Comparison of ENCODE assay signal across 8 mouse cellular contexts in genomic region chr7:130576981-130577380, GRCm38 (mm10). TPM values are rescaled to one million over a fixed set of nuclear protein-coding genes. Genes with fewer than 3 reads are reported as not detected.
A peak's percentile ranks its signal among the peaks of the same experiment; 100 is the strongest.
DNase-seq lines count a peak whose midpoint lies in the region; ATAC-seq lines count a peak whose summit lies in the region.

No protein-coding gene starts in this region.

- no peaks in the 10 kb centered on the region for H3K27me3 ChIP-seq in heart, embryonic 15.5 days
- H3K27me3 ChIP-seq in limb, embryonic 13.5 days: no peaks in the 10 kb centered on the region
- H3K27me3 ChIP-seq in neural tube, embryonic 15.5 days (replicated peaks): no peaks in the 10 kb centered on the region

- H3K4me1 ChIP-seq in heart, embryonic 15.5 days (replicated peaks): peaks cover 19% of the 10 kb centered on the region
- peaks cover 30% of the 10 kb centered on the region for H3K4me1 ChIP-seq in limb, embryonic 13.5 days
- peaks cover 17% of the 10 kb centered on the region for H3K4me1 ChIP-seq in neural tube, embryonic 15.5 days

- no peaks in the 10 kb centered on the region for H3K36me3 ChIP-seq in heart, embryonic 15.5 days
- no peaks in the 10 kb centered on the region for H3K36me3 ChIP-seq in limb, embryonic 13.5 days
- H3K36me3 ChIP-seq in neural tube, embryonic 15.5 days: no peaks in the 10 kb centered on the region

- H3K4me3 ChIP-seq in heart, embryonic 15.5 days: peak overlapping the region; percentile 39
- H3K4me3 ChIP-seq in limb, embryonic 13.5 days: peak overlapping the region; percentile 31
- H3K4me3 ChIP-seq in neural tube, embryonic 15.5 days (replicated peaks): no peak overlapping the region

- H3K9ac ChIP-seq in heart, embryonic 15.5 days: peak overlapping the region; percentile 40
- H3K9ac ChIP-seq in limb, embryonic 13.5 days: peak overlapping the region; percentile 45; the same call in 1 of the 2 replicates
- H3K9ac ChIP-seq in neural tube, embryonic 15.5 days (replicated peaks): no peak overlapping the region

- WGBS in heart, embryonic 15.5 days: 4% methylated on average over 10 of the region's 10 CpGs
- WGBS in limb, embryonic 13.5 days: 17% methylated on average over 10 of the region's 10 CpGs
- WGBS in neural tube, embryonic 15.5 days: 32% methylated on average over 10 of the region's 10 CpGs

- H3K9me3 ChIP-seq in heart, embryonic 15.5 days (replicated peaks): no peaks in the 10 kb centered on the region
- H3K9me3 ChIP-seq in limb, embryonic 13.5 days: no peaks in the 10 kb centered on the region
- H3K9me3 ChIP-seq in neural tube, embryonic 15.5 days (replicated peaks): no peaks in the 10 kb centered on the region

- DNase-seq in heart, adult 11 months: peak; percentile 91
- no peak for DNase-seq in heart, postnatal 14 days
- DNase-seq in NIH3T3 (ENCODE audit: low read depth): peak; percentile 75
- no peak for DNase-seq in ovary, adult 18-20 months (ENCODE audit: low spot score)
- DNase-seq in right cerebral cortex, postnatal 25 days: no peak

- intact Hi-C loops in heart, postnatal 14 days (cut with DNase I): no loop called here

- no peak for ATAC-seq in heart, embryonic 15.5 days (replicated peaks; ENCODE audit: insufficient number of reproducible peaks, insufficient read depth, low FRiP score, low read depth)
- peak; percentile 29; the same call in 1 of the 2 replicates for ATAC-seq in limb, embryonic 13.5 days (ENCODE audit: low FRiP score, low read depth)
- ATAC-seq in neural tube, embryonic 15.5 days (ENCODE audit: low FRiP score): no peak

- peak overlapping the region; percentile 65 for H3K4me2 ChIP-seq in heart, embryonic 15.5 days
- peak overlapping the region; percentile 60 for H3K4me2 ChIP-seq in limb, embryonic 13.5 days (replicated peaks)
- H3K4me2 ChIP-seq in neural tube, embryonic 15.5 days: peak overlapping the region; percentile 30

- 0 out of 2 replicates have a peak overlapping the region, but pooled peaks have one; percentile 14 for H3K27ac ChIP-seq in heart, embryonic 15.5 days
- H3K27ac ChIP-seq in limb, embryonic 13.5 days: peak overlapping the region; percentile 65; the same call in 1 of the 2 replicates
- no peak overlapping the region; the same call in 1 of the 2 replicates for H3K27ac ChIP-seq in neural tube, embryonic 15.5 days (replicated peaks)

RNA-seq across cellular contexts. Expression of gene Tacc2, which starts 0.3 kb away (rescaled TPM):
- total RNA-seq in heart, postnatal 14 days (2021): 100 to 1,000 TPM; 316 to 336 TPM
- 43.2 and 46.8 TPM in 2 replicates for polyA plus RNA-seq in heart, embryonic 15.5 days (2015; fragmentation: Nextera tagmentation; extraction: Ambion mirVana)
- 35.1 and 39.3 TPM in 2 replicates for polyA plus RNA-seq in limb, embryonic 13.5 days (2015; fragmentation: Nextera tagmentation; extraction: Ambion mirVana)
- 53.9 and 58.9 TPM in 2 replicates for polyA plus RNA-seq in neural tube, embryonic 15.5 days (2015; fragmentation: Nextera tagmentation; extraction: Ambion mirVana)

RNA-seq across cellular contexts. Expression of gene Nsmce4a, which starts 4.1 kb away (rescaled TPM):
- 10 to 100 TPM; 44.3 to 44.4 TPM for total RNA-seq in heart, postnatal 14 days (2021)
- 115 and 118 TPM in 2 replicates for polyA plus RNA-seq in heart, embryonic 15.5 days (2015; fragmentation: Nextera tagmentation; extraction: Ambion mirVana)
- 163 and 167 TPM in 2 replicates for polyA plus RNA-seq in limb, embryonic 13.5 days (2015; fragmentation: Nextera tagmentation; extraction: Ambion mirVana)
- polyA plus RNA-seq in neural tube, embryonic 15.5 days (2015; fragmentation: Nextera tagmentation; extraction: Ambion mirVana): 74.8 and 96.9 TPM in 2 replicates

RNA-seq across cellular contexts. Expression of gene Ate1, which starts 56.8 kb away (rescaled TPM):
- 10 to 100 TPM; 29.5 to 32.5 TPM for total RNA-seq in heart, postnatal 14 days (2021)
- polyA plus RNA-seq in heart, embryonic 15.5 days (2015; fragmentation: Nextera tagmentation; extraction: Ambion mirVana): 55.4 and 63.7 TPM in 2 replicates
- polyA plus RNA-seq in limb, embryonic 13.5 days (2015; fragmentation: Nextera tagmentation; extraction: Ambion mirVana): 56.4 and 59.1 TPM in 2 replicates
- polyA plus RNA-seq in neural tube, embryonic 15.5 days (2015; fragmentation: Nextera tagmentation; extraction: Ambion mirVana): 103 and 111 TPM in 2 replicates

Comparison
In these comparisons a context has a peak if more than half of its experiments do, and no peak if none do; other contexts are left out.
1. DNase-seq: peak in heart, adult 11 months (single experiment) and NIH3T3 (single experiment); none in heart, postnatal 14 days (0 of 2), ovary, adult 18-20 months (single experiment) and right cerebral cortex, postnatal 25 days (single experiment).
2. Peak in every context shown above with its lines, with median percentiles within 50 percentile points of each other: H3K4me2 ChIP-seq.